Mouse (Mus musculus) testis, postnatal 14 days (tissue): Measurements from ENCODE around the gene Nxnl2.
A peak's percentile ranks its signal among the peaks of the same experiment; 100 is the strongest.
"Not testable (repeated sequence)": the region's sequence is repeated elsewhere in the genome, so short reads cannot be mapped to it uniquely, and the experiment has no call there.

Experiments used
- DNase-seq: peaks from one replicate; pipeline ENCODE4 v3.0.0; 2021; ENCODE audit warnings: low spot score

Nxnl2 gene

GRCm38 (mm10) chr13:51179362-51179761 is 8.5 kb downstream of the Nxnl2 start:
- no peak for DNase-seq

GRCm38 (mm10) chr13:51182236-51182635 is 11.4 kb downstream of the Nxnl2 start:
- no peak for DNase-seq

- DNase-seq, result no peak
These were observed 14.1 kb downstream of the Nxnl2 start for GRCm38 (mm10) chr13:51184896-51185295.

- no peak for DNase-seq
These were observed 19.5 kb downstream of the Nxnl2 start for GRCm38 (mm10) chr13:51190336-51190735.

GRCm38 (mm10) chr13:51191416-51192140 is 20.8 kb downstream of the Nxnl2 start:
- no peak for DNase-seq

- no peak for DNase-seq
These were observed 23.1 kb downstream of the Nxnl2 start for GRCm38 (mm10) chr13:51193893-51194292.

- no peak for DNase-seq
These were observed 26.9 kb downstream of the Nxnl2 start for GRCm38 (mm10) chr13:51197699-51198098.

- DNase-seq, result no peak
These were observed 27.4 kb downstream of the Nxnl2 start for GRCm38 (mm10) chr13:51198186-51198585.

- DNase-seq, result not testable (repeated sequence)
These were observed 31.4 kb downstream of the Nxnl2 start for GRCm38 (mm10) chr13:51201985-51202843.

GRCm38 (mm10) chr13:51202844-51203173 is 32.0 kb downstream of the Nxnl2 start:
- DNase-seq, result peak; percentile 63

GRCm38 (mm10) chr13:51203467-51203866 is 32.6 kb downstream of the Nxnl2 start:
- no peak for DNase-seq

GRCm38 (mm10) chr13:51204081-51204480 is 33.3 kb downstream of the Nxnl2 start:
- not testable (repeated sequence) for DNase-seq

- DNase-seq, result no peak
These were observed 37.1 kb downstream of the Nxnl2 start for GRCm38 (mm10) chr13:51207965-51208364.

GRCm38 (mm10) chr13:51208378-51209100 is 37.7 kb downstream of the Nxnl2 start:
- DNase-seq, result no peak

GRCm38 (mm10) chr13:51210639-51211038 is 39.8 kb downstream of the Nxnl2 start:
- DNase-seq, result no peak

- no peak for DNase-seq
These were observed 43.9 kb downstream of the Nxnl2 start for GRCm38 (mm10) chr13:51214746-51215145.

- no peak for DNase-seq
These were observed 50.1 kb downstream of the Nxnl2 start for GRCm38 (mm10) chr13:51220897-51221296.

GRCm38 (mm10) chr13:51221425-51222160 is 50.8 kb downstream of the Nxnl2 start:
- peak; percentile 32 for DNase-seq
